Mouse (Mus musculus) pancreas, adult 10 weeks (tissue): Measurements from ENCODE around the gene Senp7. TPM values are rescaled to one million over a fixed set of nuclear protein-coding genes. Genes with fewer than 3 reads are reported as not detected.

Experiments used
- polyA plus RNA-seq: library from polyadenylated mRNA; stranded (reverse); fragments of 350-450 nt; fragmentation: Illumina TruSeq; extraction: RNeasy Lipid Tissue Mini Kit (QIAGEN cat#74804); gene quantifications from one replicate; pipeline ENCODE4 v1.2.3, GENCODE M21; 2015; ENCODE audit warnings: low read depth, low replicate concordance; ENCODE audit not compliant: insufficient read depth

The Senp7 gene
- 6.4 TPM for polyA plus RNA-seq

DNA sequence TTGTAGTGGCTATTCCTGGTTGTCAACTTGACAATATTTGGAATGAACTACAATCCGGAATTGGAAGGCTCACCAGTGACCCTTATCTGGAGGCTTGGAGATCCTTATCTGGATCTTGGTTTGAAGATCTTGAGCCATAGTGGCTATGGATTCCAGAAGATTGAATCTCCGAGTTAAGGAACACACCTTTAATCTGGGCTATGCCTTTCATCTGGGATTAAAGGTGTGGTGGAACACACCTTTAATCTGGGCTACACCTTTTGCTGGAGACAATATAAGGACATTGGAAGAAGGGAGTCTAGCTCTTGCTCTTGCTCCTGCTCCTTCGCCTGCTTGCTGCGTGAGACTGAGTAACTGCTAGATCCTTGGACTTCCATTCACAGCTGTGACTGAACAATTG, at the start of gene Senp7:
Gene Senp7 (plus strand): TSS at position 301 of the 400 bp plus-strand sequence.

DNA sequence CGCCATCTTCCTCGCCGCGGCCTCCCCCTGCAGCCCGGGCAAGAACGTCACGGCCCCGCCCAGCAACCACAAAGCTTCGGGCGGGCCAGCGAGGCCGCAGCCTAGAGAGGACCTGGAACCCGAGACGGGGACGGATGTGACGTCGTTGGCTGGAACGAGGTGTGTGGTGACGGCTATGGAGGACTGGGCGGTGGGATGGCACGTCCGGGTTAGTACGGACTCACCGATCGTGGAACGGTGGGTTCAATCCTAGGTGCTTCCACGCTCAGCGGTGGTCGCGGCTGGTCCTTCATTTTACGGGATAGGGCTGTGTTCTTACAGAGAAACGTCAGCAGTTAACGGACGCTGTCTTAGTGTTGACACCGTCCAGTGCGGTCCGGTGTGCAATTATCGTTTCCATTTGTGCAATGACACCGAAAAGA, 18.5 kb upstream of the Senp7 start, which contains the start of gene Pcnp:
Gene Pcnp (minus strand): TSS at position 79 of the 422 bp plus-strand sequence.

DNA sequence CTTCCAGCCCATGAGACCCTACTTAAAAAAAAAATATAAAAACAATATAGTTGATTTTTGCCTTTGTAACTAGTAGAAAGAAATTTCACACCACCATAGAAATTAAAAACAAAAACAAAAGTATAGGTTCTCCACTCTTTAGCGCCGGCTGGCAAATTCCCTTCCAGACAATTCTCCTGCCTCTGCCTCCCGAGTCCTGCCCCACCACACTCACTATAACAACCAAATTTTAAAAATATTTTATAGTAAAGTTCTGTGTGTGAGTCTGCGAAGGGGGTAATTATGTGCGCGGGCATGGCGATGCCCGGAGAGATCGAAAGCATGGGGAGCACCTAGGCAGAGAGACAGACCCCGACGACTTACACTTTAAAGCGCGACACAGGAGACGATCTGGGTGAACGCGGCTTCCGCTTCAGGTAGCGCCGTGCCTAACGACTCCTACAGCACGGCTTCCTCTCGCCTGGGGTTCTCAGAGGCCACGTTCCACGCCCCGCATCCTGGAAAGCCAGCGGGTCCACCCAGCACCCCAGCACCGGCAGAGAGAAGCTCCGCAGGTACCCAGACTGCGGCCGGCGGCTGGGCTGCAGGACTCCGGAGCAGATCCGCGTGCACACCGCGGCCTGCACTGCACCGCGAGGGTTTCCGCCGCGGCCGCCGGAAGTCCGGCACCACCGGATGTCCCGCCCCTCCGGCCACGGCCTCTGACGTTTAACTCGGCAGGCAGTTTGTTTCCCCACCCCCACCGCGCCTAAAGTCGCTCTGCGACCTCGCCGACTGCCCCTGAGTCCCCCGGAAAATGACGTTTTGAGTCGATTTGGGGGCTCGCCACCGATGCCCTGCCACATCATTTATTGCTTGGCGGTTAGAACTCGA, 10.8 kb upstream of the Senp7 start, which contains the start of gene Trmt10c:
Gene Trmt10c (minus strand): TSS at position 682 of the 873 bp plus-strand sequence.

DNA sequence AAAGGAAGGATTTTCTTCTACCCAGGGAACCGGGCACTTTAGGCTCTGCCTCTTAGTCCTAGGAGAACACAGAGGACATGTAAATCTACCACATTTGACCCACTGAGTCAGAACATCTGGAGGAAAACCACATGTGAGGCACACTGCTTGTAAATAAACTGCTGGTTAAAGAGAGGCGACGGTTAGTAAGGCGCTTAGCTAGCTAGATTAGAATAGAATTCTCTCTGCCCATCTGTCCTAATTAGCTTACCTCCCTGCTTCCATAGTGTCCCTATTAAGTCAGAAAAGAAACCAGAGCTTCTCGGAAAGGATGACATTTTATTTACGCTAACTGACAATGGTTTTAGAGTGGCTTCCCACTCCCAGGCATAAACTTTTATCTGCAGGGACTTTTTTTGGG, 155.9 kb downstream of the Senp7 start, which contains the start of gene Impg2:
Gene Impg2 (plus strand): TSS at position 263 of the 400 bp plus-strand sequence.

Other genes with a start within 250 kb of the Senp7 start
- gene Nfkbiz, start 209.4 kb upstream of the Senp7 start, polyA plus RNA-seq, result 9.3 TPM
- 0.41 TPM for gene Nxpe3, start 153.1 kb upstream of the Senp7 start, polyA plus RNA-seq
- gene Cep97, start 113.5 kb upstream of the Senp7 start, polyA plus RNA-seq, result 1.7 TPM
- gene Rpl24, start 82.1 kb upstream of the Senp7 start, polyA plus RNA-seq, result 325 TPM
- gene Zbtb11, start 74.5 kb upstream of the Senp7 start, polyA plus RNA-seq, result 5.0 TPM
- gene Pcnp, start 18.6 kb upstream of the Senp7 start, polyA plus RNA-seq, result 29.1 TPM
- gene Trmt10c, start 10.5 kb upstream of the Senp7 start, polyA plus RNA-seq, result 1.9 TPM
- not detected for gene Impg2, start 156.0 kb downstream of the Senp7 start, polyA plus RNA-seq